Mouse (Mus musculus): ENCODE measurements around the gene St3gal3. TPM values are rescaled to one million over a fixed set of nuclear protein-coding genes. Genes with fewer than 3 reads are reported as not detected.

St3gal3 gene
- polyA plus RNA-seq, 1 experiment from 2014 or later, result 5.1 TPM

DNA sequence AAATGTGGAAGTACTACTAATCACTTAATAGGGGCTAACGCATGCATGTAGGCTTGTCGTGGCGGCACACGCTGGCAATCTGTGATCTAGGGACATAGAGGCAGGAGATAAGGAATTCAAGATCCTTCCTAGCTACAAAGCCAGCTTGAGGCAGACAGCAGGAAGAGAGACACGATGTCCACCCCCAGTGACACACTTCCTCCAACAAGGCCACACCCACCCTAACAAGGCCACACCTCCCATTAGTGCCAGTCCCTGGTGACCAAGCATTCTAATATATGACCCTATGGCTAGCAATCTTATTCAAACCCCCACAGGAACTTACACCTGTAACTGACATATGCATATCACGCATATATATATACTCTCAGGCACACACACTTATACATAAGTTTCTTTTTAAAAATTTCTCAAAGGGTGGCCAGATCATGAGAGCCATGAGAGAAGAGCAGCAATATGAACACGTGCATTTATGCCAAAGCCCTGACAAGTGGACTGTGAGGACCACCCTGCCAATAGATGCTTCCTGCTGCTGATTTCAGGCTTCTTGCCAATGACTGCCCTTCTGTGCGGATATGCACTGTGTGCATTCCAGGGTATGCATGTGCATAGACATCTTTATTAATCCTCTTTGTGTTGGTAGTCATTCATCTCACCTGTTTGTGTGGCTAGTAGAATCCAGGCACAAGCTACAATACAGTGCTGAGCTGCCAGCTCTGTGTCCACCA is 34.9 kb downstream of the St3gal3 start:
- Histone ChIP-seq H3K9me3 (ENCODE audit: low read length) (no peaks in the 10 kb centered on the region), H3K27me3 (ENCODE audit: insufficient read depth, low read length) (no peaks in the 10 kb centered on the region), H3K9ac (replicated peaks) (no peak overlapping the region), H3K36me3 (replicated peaks; ENCODE audit: insufficient read depth, low read length) (0 out of 2 replicates have a peak, but pooled peaks cover 2% of the 10 kb centered on the region), H3K27ac (ENCODE audit: low read depth) (no peak overlapping the region), H3K4me1 (ENCODE audit: insufficient read depth) (0 out of 2 replicates have a peak, but pooled peaks cover 3% of the 10 kb centered on the region), H3K4me3 (ENCODE audit: low read depth, low read length) (no peak overlapping the region), H3K4me2 (ENCODE audit: low read depth, low read length) (no peak overlapping the region)
- 67% methylated on average over 8 of the region's 8 CpGs for WGBS (ENCODE audit: insufficient replicate concordance)
- TF ChIP-seq CTCF (IDR thresholded peaks at IDR 0.05; ENCODE audit: low read depth) (no peak), EP300 (IDR thresholded peaks at IDR 0.05; ENCODE audit: low read depth) (no peak)
- ATAC-seq (no peak), DNase-seq (no peak)

DNA sequence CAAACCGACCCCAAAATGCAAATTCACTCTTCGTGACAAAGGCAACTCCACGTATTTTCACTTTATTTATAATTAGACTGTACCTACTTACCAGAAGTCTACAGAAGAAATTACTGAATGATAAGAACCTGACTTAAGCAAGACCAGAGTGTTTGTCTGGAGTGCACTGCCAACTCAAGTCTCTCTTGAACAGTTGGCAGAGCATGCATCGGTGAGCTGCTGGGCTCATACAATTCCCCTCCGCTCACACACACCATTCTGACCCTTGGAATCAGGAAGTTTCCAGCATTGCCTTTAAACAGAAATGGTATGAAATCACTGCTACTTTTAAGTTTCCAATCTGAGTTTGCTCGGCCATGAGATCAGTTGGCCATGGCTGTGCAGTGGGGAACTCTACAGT is 36.1 kb downstream of the St3gal3 start:
- no peak overlapping the region for H3K9ac ChIP-seq (replicated peaks)
- no peak overlapping the region for H3K4me3 ChIP-seq (ENCODE audit: low read depth, low read length)
- DNase-seq (no peak), ATAC-seq (no peak)
- H3K9me3 ChIP-seq (ENCODE audit: low read length), result no peaks in the 10 kb centered on the region
- H3K27ac ChIP-seq (ENCODE audit: low read depth), result no peak overlapping the region
- H3K4me1 ChIP-seq (ENCODE audit: insufficient read depth), result 0 out of 2 replicates have a peak, but pooled peaks cover 3% of the 10 kb centered on the region
- WGBS (ENCODE audit: insufficient replicate concordance), result 85% methylated on average over 6 of the region's 6 CpGs
- 0 out of 2 replicates have a peak, but pooled peaks cover 2% of the 10 kb centered on the region for H3K36me3 ChIP-seq (replicated peaks; ENCODE audit: insufficient read depth, low read length)
- no peaks in the 10 kb centered on the region for H3K27me3 ChIP-seq (ENCODE audit: insufficient read depth, low read length)
- no peak overlapping the region for H3K4me2 ChIP-seq (ENCODE audit: low read depth, low read length)
- TF ChIP-seq EP300 (IDR thresholded peaks at IDR 0.05; ENCODE audit: low read depth), result no peak
- TF ChIP-seq CTCF (IDR thresholded peaks at IDR 0.05; ENCODE audit: low read depth), result no peak

DNA sequence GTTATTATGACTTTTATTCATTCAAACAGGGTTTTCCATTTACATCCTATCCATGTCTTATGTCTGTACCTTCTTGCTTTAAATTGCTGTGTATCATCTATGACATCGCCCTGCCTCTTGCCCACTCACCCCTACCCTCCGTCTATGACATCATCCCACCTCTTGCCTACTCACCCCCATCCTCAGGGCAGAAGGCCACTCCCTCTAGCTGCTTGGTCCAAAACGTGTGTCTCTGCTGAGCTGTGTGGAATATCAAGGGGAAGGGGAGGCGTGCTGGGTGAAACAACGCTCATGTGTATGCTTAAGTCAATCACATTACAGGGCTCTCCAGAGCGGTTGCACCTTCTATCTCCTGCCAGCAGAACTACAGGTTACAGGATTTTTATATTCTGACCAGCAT is 38.6 kb downstream of the St3gal3 start:
- ATAC-seq (no peak), DNase-seq (no peak)
- no peaks in the 10 kb centered on the region for H3K9me3 ChIP-seq (ENCODE audit: low read length)
- no peak overlapping the region for H3K4me3 ChIP-seq (ENCODE audit: low read depth, low read length)
- 0 out of 2 replicates have a peak, but pooled peaks cover 2% of the 10 kb centered on the region for H3K36me3 ChIP-seq (replicated peaks; ENCODE audit: insufficient read depth, low read length)
- H3K27me3 ChIP-seq (ENCODE audit: insufficient read depth, low read length), result no peaks in the 10 kb centered on the region
- 0 out of 2 replicates have a peak, but pooled peaks cover 3% of the 10 kb centered on the region for H3K4me1 ChIP-seq (ENCODE audit: insufficient read depth)
- no peak for TF ChIP-seq EP300 (IDR thresholded peaks at IDR 0.05; ENCODE audit: low read depth)
- no peak for TF ChIP-seq CTCF (IDR thresholded peaks at IDR 0.05; ENCODE audit: low read depth)
- H3K27ac ChIP-seq (ENCODE audit: low read depth), result no peak overlapping the region
- H3K9ac ChIP-seq (replicated peaks), result no peak overlapping the region
- WGBS (ENCODE audit: insufficient replicate concordance), result 80% methylated on average over 6 of the region's 6 CpGs
- H3K4me2 ChIP-seq (ENCODE audit: low read depth, low read length), result no peak overlapping the region

DNA sequence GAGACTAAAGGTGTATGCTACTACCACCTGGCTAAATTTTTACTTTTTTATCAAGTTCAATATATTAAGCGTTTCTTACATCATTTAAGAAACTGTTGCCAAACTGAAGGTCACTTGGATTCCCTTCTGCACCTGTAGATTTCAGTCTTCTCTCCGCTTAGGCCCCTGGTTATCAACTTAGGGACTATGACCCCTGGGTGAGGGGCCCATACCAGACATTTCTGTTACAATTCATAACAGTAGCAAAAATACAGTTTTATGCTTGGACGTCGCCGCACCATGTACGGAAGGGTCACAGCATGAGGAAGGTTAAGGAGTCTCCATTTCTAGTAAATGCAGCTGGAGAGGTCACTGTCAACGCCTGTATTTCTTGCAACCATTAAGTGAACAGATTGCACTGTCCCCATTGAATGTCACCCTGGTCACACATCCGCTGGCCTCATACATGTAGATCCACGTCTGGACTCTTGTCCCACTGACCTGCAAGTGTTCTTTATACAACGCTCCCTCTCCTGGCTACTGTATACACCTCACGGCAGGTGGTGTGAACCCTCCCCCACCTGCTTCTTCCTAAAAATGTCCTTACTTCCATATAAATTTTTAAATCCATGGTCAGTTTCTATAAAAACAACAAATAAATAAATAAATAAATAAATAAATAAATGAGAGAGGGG is 41.8 kb downstream of the St3gal3 start:
- no peak overlapping the region for H3K4me2 ChIP-seq (ENCODE audit: low read depth, low read length)
- H3K36me3 ChIP-seq (replicated peaks; ENCODE audit: insufficient read depth, low read length), result no peaks in the 10 kb centered on the region
- 87% methylated on average over 11 of the region's 11 CpGs for WGBS (ENCODE audit: insufficient replicate concordance)
- peaks cover 5% of the 10 kb centered on the region; the same call in 1 of the 2 replicates for H3K4me1 ChIP-seq (ENCODE audit: insufficient read depth)
- no peak for TF ChIP-seq EP300 (IDR thresholded peaks at IDR 0.05; ENCODE audit: low read depth)
- TF ChIP-seq CTCF (IDR thresholded peaks at IDR 0.05; ENCODE audit: low read depth), result no peak
- H3K27ac ChIP-seq (ENCODE audit: low read depth), result no peak overlapping the region
- H3K9ac ChIP-seq (replicated peaks), result no peak overlapping the region
- DNase-seq, result no peak
- H3K4me3 ChIP-seq (ENCODE audit: low read depth, low read length), result no peak overlapping the region
- H3K9me3 ChIP-seq (ENCODE audit: low read length), result no peaks in the 10 kb centered on the region
- H3K27me3 ChIP-seq (ENCODE audit: insufficient read depth, low read length), result no peaks in the 10 kb centered on the region
- no peak for ATAC-seq

DNA sequence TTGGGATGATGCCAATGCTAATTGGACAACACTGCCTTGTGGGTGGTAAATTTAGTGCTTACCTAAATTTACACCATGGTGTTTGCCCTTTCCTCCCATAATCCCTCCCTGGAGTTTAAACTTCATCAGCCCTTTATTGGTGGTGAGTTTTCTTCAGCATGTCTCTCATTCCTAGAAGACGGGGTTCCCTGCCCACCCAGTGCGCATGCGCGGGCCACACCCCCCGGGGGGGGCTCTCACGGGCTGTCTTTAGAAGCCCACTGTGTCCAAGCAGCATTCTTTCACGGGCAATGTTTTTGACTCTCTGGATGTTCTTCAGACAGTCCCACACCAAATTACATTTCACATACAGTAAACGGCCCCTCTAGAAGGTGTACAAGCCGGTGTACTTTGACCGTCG is 44.3 kb downstream of the St3gal3 start:
- Histone ChIP-seq H3K27me3 (ENCODE audit: insufficient read depth, low read length) (no peaks in the 10 kb centered on the region), H3K4me3 (ENCODE audit: low read depth, low read length) (no peak overlapping the region), H3K9me3 (ENCODE audit: low read length) (no peaks in the 10 kb centered on the region), H3K36me3 (replicated peaks; ENCODE audit: insufficient read depth, low read length) (no peaks in the 10 kb centered on the region), H3K4me1 (ENCODE audit: insufficient read depth) (peaks cover 5% of the 10 kb centered on the region; the same call in 1 of the 2 replicates), H3K27ac (ENCODE audit: low read depth) (no peak overlapping the region), H3K9ac (replicated peaks) (no peak overlapping the region), H3K4me2 (ENCODE audit: low read depth, low read length) (no peak overlapping the region)
- ATAC-seq (no peak), DNase-seq (no peak)
- 85% methylated on average over 11 of the region's 11 CpGs for WGBS (ENCODE audit: insufficient replicate concordance)
- no peak for TF ChIP-seq EP300 (IDR thresholded peaks at IDR 0.05; ENCODE audit: low read depth)
- TF ChIP-seq CTCF (IDR thresholded peaks at IDR 0.05; ENCODE audit: low read depth), result no peak

DNA sequence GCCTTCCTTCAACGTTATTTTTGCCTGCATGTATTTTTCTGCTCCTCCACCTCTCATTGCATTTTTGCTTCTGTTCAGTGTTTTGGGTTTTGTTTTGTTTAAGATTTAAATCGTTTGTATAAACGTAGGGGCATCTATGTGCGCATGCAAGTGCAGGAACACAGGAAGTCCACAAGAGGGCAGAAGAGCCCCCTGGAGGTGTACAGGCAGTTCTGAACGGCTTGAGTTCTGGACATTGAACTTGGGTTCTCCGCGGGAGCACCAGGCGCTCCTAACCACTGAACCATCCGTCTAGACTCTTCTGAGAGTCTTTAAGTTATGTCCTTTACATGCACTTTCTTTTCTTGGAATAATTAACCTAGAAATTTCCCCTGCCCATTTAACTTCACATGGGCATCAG is 44.8 kb downstream of the St3gal3 start:
- Histone ChIP-seq H3K27me3 (ENCODE audit: insufficient read depth, low read length) (no peaks in the 10 kb centered on the region), H3K27ac (ENCODE audit: low read depth) (no peak overlapping the region), H3K36me3 (replicated peaks; ENCODE audit: insufficient read depth, low read length) (no peaks in the 10 kb centered on the region), H3K9me3 (ENCODE audit: low read length) (no peaks in the 10 kb centered on the region), H3K4me1 (ENCODE audit: insufficient read depth) (peaks cover 5% of the 10 kb centered on the region; the same call in 1 of the 2 replicates), H3K9ac (replicated peaks) (no peak overlapping the region), H3K4me3 (ENCODE audit: low read depth, low read length) (no peak overlapping the region), H3K4me2 (ENCODE audit: low read depth, low read length) (no peak overlapping the region)
- ATAC-seq (no peak), DNase-seq (peak; percentile 50)
- WGBS (ENCODE audit: insufficient replicate concordance), result 38% methylated on average over 9 of the region's 9 CpGs
- TF ChIP-seq EP300 (IDR thresholded peaks at IDR 0.05; ENCODE audit: low read depth), result no peak
- peak; percentile 86 for TF ChIP-seq CTCF (IDR thresholded peaks at IDR 0.05; ENCODE audit: low read depth)
